Mouse (Mus musculus): Measurements from ENCODE around the gene Zfp689.
A peak's percentile ranks its signal among the peaks of the same experiment; 100 is the strongest.
"Not testable (repeated sequence)": the region's sequence is repeated elsewhere in the genome, so short reads cannot be mapped to it uniquely, and the experiment has no call there.

The Zfp689 gene

DNA sequence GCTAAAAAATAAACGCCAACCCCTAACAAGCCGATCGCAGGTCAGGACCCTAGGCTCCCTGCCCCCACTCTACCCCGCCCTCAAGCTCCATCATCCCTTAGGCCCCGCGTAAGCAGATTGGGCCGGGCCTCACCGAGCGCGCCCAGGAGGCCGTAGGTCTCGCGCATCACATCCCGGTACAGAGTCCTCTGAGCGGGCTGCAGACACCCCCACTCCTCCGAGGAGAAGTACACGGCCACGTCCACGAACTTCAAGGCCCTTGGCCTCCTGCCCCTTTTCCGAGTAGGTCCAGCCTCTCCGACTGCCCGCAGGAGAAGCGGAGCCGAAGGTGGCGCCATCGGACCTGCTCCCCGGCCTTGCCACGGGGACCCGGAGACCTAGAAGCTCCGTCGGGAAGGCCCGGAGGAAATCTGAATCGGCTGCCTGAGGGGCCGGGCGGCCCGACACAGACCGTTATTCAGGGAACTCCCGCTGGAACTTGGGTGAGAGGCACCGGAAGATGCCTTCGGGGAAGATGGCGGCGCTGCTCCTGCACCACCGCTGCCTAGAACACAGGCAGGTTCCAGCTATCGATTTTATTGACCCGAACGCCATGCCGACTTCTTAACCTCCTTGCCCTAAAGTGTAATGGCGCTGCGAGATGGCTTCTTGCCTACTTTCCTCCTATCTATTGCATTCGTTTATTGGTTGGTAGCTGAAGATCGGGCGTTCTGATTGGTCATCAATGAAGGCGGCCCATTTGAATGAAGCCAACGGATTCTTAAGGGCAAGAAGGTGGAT is at the start of gene Zfp689:
Gene Zfp689, minus strand, starts transcription at position 638 of the 780 bp plus-strand sequence.
- DNase-seq (ENCODE audit: low spot score in 2 of 2): peak; percentile 89 to 93

DNA sequence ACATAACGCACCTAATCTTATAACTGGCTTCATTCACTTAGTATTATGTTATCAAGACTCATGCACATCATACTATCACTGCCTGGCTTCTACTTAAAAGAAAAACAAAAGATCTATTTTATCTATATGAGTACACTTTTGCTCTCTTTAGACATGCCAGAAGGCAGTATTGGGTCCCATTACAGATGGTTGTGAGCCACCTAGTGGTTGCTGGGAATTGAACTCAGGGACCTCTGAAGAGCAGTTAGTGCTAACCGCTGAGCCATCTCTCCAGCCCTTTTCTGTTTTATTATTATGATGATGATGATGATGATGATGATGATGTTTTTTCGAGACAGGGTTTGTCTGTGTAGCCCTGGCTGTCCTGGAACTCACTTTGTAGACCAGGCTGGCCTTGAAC is 49.4 kb upstream of the Zfp689 start:
- no peak for DNase-seq (ENCODE audit: low spot score in 2 of 2)

- DNase-seq (ENCODE audit: low spot score in 2 of 2): no peak
Observed at GRCm38 (mm10) chr7:127497382-127497781, 48.4 kb upstream of the Zfp689 start.

GRCm38 (mm10) chr7:127494648-127495047 is 45.7 kb upstream of the Zfp689 start:
- no peak for DNase-seq (ENCODE audit: low spot score in 2 of 2)

DNA sequence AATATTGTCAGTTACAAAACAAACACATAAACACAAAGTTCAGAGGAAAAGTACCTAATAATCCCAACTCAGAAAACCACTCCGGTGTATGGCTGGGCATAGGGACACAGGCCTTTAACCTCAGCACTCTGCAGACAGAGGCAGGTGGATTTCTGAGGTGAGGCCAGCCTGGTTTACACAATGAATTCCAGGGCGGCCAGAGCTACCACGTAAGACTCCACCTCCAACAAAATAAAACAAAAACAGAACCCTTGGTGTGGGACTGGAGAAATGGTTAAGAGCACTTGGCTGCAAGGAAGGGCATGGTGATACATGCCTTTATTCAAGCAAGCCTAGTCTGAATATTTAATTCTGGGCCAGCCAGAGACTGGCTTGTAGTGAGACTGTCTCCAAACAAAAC is 42.9 kb upstream of the Zfp689 start:
- DNase-seq (ENCODE audit: low spot score in 2 of 2): no peak

GRCm38 (mm10) chr7:127489982-127490381 is 41.0 kb upstream of the Zfp689 start:
- DNase-seq (ENCODE audit: low spot score in 2 of 2): no peak

- DNase-seq (ENCODE audit: low spot score in 2 of 2): not testable (repeated sequence)
Observed at GRCm38 (mm10) chr7:127488364-127488763, 39.4 kb upstream of the Zfp689 start.

GRCm38 (mm10) chr7:127485416-127485815 is 36.5 kb upstream of the Zfp689 start:
- no peak for DNase-seq (ENCODE audit: low spot score in 2 of 2)

- no peak for DNase-seq (ENCODE audit: low spot score in 2 of 2)
Observed at GRCm38 (mm10) chr7:127480321-127480720, 31.4 kb upstream of the Zfp689 start.

DNA sequence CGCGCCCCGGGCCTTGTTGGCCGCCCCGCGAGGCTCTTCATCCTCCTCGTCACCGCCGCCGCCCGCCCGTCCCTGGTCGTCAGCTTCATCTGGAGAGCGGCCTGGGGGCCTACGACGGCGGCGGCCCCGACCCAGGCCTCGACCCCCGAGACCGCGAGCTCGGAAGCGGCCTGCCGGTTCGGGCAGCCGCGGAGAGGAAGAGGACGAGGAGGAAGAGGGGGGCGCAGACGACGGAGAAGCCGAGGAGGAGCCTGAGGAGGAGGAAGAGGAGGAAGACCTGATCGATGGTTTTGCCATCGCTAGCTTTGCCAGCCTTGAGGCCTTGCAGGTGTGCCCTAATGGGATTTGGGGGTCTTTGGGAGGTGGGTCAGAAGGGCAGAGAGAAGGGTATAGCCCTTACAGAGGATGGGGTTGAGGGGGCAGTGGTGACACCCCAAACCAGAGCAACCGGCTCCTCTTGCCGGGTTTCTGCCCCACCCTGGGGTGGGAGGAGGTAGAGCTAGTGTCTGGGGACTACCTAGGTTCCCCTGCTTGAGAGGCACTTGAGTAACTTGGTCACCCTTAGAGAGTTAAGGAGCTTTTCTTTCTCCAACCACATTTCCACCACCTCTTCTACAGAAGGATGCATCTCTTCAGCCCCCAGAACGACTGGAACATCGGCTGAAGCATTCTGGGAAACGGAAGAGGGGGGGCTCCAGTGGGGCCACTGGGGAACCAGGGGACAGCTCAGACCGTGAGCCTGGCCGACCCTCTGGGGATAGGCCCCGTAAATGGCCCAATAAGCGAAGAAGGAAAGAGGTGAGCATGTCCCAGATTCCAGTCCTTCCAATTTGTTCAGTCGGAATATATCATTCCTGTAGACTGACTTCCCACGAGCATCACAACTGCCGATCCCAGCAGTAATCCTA is 30.6 kb upstream of the Zfp689 start:
- no peak for DNase-seq (ENCODE audit: low spot score in 2 of 2)

- DNase-seq (ENCODE audit: low spot score in 2 of 2): peak; percentile 90 to 93
Observed at GRCm38 (mm10) chr7:127478635-127479317, 29.8 kb upstream of the Zfp689 start, which contains the start of gene Fbrs. Gene Fbrs, plus strand, starts transcription at chr7:127479199.

GRCm38 (mm10) chr7:127477687-127478634 is 29.0 kb upstream of the Zfp689 start:
- peak; percentile 100 for DNase-seq (ENCODE audit: low spot score in 2 of 2)

DNA sequence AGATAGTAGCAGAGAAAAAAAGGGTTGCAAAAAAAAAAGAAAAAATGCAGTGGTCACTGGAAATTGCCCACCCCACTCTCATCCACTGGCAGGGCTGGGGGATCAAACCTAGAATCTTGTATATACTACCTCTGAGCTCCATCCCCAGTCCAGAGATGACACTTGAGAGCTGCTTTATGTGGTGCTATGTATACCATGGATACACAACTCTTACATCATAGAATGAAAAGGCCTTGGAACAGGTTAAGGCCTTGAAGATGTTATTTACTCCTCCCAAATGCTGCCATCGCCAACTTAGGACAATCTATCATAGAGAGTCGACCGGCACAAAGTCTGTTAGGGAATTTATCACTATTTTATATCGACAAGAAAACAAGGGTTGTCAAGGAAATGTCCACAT is 27.9 kb upstream of the Zfp689 start:
- no peak for DNase-seq (ENCODE audit: low spot score in 2 of 2)

DNA sequence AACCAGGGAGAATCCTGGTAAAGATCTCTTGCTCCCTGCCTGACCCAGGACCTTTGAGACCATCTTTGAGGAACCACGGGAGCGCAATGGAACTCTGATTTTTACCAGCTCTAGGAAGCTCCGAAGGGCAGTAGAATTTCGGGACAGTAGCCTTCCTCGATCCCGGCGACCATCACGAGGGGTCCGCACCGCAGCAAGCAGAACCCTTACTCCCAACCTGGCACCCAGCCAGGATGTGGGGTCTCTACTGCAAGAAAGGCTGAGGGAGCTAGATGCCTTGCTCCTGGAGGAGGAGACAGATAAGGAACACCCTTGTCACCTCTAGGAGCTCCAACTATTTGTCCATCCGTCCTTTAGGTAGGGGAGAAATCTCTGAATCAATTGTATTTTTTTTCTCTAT is 27.4 kb upstream of the Zfp689 start:
- DNase-seq (ENCODE audit: low spot score in 2 of 2): no peak

DNA sequence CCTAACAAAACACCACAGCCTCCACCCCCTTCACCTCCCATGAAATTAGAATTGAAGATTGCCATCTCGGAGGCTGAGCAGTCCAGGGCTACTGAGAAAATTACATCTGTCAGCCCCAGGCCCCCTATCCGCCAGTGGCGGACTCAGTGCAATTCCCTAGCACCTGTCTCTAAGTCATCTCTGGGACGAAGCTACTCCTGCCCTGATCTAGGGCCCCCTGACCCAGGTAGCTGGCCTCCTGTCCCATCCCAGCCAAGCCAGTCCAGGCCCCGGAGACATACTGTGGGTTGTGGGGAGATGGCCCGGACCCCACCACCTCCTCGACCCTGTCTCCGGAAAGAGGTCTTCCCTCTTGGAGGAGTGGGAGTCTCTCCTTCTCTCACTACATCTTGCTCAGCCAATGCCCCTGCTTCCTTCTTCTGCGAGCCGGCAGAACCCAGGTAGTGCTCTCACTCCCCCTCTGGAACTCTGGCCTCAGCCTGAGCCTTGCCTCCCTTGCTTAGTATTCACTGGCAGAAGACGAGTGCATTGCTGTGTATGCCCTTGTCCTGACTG is 26.3 kb upstream of the Zfp689 start:
- no peak for DNase-seq (ENCODE audit: low spot score in 2 of 2)

- no peak for DNase-seq (ENCODE audit: low spot score in 2 of 2)
Observed at GRCm38 (mm10) chr7:127474378-127475070, 25.6 kb upstream of the Zfp689 start.

GRCm38 (mm10) chr7:127473705-127474104 is 24.7 kb upstream of the Zfp689 start:
- DNase-seq (ENCODE audit: low spot score in 2 of 2): no peak

DNA sequence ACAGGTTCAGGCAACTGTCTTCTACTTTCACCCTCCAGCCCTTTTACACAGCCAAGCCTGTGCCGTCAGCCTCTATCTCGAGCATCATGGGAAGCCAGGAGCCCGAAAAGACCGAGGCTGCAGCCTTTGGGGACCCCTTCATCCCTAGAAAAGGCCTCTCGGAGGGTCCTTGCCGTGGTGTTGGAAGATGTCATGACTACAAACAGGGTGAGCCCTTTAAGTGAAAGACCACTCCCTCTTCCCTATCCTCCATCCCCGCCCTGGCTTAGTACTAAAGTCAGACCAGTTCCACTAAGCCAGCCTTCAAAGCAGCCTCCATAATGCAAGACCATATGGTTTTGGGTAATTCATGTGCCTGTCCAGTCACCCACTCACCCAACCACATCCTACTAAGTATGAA is 23.1 kb upstream of the Zfp689 start:
- no peak for DNase-seq (ENCODE audit: low spot score in 2 of 2)

- DNase-seq (ENCODE audit: low spot score in 2 of 2): peak in 1 of 2 experiments; percentile 20
Observed at GRCm38 (mm10) chr7:127471646-127472010, 22.7 kb upstream of the Zfp689 start.

Measured in right cerebral cortex, postnatal 36 days (tissue).